Mouse (Mus musculus) right cerebral cortex, adult 18-20 months (tissue): ENCODE data around the gene Hfe2.
"Not testable (repeated sequence)": the region's sequence is repeated elsewhere in the genome, so short reads cannot be mapped to it uniquely, and the experiment has no call there.

Experiments used
- DNase-seq: peaks from one replicate; pipeline ENCODE4 v3.0.0; 2022; ENCODE audit warnings: mixed read lengths

Hfe2 gene

GRCm38 (mm10) chr3:96496620-96497275, 28.2 kb upstream of the Hfe2 start:
- not testable (repeated sequence) for DNase-seq

DNA sequence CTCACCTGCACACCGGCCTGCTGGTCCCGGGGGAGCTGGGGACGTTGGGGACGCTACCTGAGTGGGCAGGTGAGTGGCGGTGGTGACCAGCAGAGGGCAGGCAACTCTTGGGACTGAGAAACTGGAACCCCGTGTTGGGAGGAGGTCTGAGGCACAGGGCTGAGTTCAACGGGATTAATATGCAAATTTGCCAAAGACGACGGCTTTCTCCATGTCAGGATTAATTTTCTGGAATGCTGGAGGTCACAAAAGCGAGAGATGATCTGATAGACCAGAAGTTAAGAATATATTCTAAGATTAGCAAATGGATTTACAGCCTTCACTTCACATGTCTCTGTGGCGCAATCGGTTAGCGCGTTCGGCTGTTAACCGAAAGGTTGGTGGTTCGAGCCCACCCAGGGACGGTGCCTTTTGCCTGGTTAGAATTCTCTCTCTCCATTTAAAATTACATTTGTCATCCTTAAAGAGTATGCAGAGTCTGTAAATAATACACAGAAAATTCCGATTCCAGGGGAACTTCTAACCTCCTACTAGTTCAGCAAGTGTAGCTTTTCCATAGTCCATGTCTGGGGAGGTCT, 27.4 kb upstream of the Hfe2 start:
- DNase-seq: peak; percentile 83

- DNase-seq: no peak
Measured at GRCm38 (mm10) chr3:96498476-96499245, 26.3 kb upstream of the Hfe2 start.

DNA sequence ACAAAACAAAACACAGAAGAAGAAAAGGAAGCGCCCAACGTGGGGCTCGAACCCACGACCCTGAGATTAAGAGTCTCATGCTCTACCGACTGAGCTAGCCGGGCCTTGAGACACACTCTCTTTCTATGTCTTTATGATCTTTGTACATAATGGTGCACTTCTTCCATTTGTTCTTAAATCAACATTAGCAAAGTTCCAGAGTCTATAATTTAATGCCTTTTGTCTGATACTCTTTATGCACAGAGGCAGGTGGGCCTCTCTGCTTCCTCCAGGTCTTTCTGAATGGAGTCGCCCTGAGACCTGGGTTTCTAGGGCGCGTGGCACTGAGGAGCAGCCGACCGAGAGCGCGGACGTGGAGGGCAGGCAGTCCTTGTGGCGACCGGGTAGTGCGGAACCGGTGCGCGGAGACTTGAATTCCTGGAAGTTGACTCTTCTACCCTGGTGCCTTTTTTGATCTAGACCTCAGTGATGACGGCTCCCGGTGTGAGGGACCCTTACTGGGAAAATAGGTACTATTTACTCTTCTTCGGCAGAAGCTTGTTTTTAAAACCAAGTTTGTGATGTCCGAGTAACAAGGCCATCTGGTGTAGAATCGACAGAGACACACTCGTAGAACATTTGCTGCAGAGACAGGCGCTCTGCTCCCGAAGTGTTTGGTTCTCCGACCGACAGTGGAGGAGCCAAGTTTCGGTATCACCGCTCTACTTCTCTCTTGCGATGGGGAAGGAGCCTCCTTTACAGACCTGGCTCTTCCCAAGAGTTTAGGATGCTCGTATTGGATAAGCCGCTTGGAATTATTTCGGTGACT, 25.3 kb upstream of the Hfe2 start:
- peak; percentile 80 for DNase-seq

GRCm38 (mm10) chr3:96500289-96500621, 24.7 kb upstream of the Hfe2 start:
- peak; percentile 92 for DNase-seq

DNA sequence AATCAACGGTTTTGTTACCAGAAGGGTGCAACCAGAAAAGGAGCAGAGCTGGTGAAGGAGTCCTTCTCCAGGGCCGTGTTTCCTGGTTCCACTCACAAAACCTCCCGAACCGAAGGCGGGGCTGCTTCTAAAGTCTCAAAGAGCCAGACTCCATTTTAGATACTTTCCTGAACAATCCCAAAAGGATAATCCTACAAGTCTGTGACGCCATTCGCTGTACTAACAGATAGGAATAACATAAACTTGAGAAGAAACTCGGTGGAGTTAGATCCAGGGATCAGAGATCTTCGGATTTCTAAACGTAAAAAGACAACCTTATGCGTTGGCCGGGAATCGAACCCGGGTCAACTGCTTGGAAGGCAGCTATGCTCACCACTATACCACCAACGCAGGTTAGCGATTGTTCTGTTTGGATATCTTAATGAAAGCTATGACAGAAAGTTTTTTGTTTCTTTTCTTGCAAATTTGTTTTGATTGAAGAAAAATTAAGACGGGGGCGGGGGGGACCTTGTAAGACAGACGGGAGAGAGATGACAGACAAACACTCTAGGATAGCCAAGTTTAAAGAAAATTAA, 24.2 kb upstream of the Hfe2 start:
- DNase-seq: peak; percentile 85

DNA sequence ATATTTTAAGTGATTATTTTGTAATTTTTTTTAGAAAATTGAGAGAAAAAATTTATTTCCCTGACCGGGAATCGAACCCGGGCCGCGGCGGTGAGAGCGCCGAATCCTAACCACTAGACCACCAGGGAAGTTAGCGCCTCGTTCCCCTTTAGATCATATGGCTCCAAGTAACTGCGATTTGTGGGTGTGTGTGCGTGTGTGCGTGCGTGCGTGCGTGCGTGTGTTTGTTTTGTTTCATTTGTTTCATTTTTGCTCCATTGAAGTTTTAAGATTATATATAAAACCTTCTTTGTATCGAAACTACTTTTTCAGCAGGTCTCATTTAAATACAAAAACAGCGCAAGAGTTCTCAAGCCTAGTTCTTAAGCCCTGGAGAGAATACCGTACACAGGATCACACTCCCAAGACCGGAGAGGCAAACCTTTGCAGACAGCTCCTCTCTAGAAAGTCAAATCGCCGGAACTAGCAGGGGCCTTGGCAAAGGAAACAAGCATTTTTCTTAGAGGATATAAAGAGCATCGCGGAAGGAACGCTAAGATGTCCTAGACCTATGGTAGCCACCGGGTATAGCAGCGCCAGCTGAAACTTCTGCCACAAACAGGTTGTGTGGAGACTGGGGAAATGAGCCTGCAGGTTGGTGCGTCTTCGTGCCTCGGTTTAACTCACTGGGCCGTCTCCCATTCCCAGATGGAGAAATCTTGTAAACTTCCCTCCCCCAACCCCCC, 23.4 kb upstream of the Hfe2 start:
- DNase-seq: peak; percentile 72

DNA sequence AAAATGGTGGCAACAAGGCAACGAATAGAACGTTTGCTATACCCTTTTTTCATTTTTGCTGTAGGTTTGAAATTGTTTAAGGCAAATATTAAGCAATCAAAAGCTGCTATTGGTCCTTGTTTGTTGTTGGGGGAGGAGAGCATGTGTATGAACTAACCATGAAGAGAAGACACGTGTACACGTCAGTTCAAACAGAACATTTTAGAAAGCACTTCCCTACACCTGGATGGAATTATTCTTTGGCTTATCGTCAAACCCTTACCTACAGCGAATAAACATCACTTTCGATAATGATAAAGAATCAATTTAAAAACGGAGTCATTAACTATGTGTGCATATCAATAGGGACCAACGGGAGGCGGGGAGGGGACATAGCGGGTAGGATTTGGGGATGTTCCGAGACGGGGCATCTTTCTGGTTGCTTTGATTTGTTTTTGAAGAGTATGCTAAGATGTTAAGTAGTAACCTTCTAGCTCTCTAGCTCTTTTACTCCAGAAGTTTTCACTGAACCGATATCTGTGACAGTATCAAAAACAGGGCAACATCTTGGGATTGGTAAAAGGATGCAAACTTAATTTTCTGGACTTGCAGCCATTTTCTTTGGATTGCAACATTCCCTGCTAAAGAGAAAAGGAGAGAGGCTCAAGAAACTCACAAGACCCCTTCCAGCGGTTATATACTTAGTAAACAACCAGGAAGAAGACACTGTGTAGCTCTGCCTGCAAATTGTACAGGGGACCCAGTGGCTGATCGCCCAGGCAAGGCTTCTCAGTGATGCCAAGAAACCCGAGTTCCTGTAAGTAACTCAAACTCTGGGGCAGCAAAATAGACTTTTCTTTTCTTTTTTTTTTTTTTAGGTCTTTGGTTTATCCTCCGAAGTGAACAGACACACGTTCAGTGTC, 22.5 kb upstream of the Hfe2 start:
- DNase-seq: no peak

DNA sequence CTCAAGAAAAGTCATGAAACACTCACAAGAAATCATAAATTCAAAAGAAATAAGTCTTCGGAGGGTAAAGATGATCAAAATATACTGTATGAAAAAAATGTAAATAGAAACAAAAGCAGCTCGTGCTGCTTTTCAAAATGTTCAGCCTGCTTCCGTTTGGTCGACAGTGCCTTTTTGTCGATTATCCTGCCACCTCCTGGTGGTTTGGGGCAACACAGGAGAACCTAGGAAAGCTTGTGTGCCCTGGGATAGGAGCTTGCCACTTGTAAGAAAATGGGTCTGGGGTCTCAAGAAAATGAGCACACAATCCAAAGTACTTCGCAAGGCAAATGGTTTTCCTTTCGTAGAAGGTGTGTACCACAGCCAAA, 21.9 kb upstream of the Hfe2 start:
- peak; percentile 63 for DNase-seq

GRCm38 (mm10) chr3:96503946-96504345, 21.0 kb upstream of the Hfe2 start:
- no peak for DNase-seq

DNA sequence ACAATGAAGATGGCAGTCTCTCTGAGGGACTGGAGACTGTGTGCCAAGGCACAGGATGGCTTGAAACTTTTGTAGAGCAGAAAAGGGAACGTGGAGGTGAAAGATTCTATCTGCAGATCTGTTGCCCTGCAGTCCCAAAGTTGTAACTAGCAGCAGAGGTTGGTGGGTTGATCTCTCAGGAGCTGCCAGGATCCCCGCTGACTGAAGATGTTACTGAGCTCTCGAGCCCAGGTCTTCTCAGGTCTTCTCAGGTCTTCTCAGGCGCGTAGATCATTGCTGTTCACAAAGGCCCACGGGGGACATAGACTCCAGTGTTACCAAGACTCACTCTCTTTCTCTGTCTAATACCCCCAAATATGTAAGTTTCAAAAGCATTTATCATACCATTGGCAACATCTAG, 20.0 kb upstream of the Hfe2 start:
- no peak for DNase-seq

DNA sequence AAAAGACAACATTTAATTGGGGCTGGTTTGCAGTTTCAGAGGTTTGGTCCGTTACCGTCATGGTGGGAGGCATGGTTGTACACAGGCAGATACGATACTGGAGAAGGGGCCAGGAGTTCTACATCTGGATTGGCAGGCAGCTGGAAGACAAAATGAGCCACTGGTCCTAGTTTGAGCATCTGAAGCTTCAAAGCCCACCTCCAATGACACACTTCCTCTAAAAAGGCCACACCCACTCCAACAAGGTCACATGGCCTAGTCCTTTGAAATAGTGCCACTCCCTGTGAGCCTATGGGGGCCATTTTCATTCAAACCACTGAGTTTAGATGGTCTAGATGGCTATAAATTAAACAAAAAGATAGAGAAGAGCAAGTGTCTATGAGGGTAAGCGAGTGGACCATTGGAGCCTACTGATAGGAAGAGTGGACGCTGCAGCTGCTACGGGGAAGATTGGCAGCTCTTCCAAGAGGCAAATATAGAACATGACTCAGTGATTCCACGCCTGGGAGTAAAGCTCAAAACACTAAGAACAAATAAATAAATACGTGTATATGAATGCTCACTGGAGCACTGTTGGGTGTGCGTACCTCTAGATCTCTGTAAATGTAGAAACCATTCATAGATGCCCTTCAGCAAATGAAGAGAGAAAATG, 18.4 kb upstream of the Hfe2 start:
- DNase-seq: no peak

DNA sequence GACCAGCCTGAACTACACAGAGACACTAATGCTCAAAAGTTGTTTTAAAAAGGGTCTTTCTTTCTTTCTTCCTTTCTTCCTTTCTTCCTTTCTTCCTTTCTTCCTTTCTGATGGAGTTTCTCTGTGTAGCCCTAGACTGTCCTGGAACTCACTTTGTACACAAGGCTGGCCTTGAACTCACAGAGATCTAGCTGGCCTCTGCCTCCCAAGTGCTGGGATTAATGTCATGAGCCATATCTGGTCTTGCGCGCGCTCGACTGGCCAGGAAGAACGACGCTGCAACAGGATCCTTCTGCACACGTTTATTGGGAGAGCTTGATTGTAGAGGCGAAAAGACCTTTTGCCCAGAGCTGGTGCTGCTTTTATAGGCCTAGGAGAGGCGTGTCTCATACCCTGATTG, 17.0 kb upstream of the Hfe2 start:
- not testable (repeated sequence) for DNase-seq

DNA sequence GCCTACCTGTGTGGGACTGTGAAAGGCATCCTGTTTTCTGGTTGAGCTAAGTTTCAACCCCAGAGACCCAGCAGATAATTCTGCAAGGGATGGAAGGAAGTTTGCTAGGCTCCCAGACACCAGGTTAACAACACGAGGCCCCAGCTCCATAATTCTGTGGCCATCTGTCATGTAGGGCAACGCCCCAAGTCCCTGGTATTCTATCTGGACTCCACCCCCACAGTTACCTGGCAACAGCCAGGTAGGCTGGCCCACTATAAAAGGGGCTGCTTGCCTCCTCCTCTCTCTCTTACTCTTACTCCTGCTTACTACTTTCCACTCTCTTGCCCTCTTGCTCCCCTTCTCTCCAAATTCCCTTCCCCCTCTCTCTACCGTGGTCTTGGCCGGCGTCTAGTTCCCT, 4.8 kb upstream of the Hfe2 start:
- DNase-seq: no peak

DNA sequence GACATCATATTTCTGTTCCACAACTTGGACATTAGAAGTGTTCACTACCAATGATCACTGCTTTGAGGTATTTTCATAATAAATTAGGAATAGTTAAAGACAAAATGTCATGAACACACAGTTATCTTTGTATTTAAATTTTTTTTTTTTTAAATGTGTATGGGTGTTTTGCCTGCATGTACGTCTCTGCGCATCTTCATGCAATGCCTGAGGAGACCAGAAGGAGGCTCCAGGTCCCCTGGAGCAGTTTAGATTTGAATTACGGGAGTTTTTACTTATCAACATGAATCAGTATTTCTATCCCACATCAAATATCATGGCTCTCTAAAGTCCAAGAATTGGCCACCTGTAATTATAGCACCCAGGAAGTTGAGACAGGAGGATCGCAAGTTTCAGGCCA, 2.8 kb upstream of the Hfe2 start:
- no peak for DNase-seq

DNA sequence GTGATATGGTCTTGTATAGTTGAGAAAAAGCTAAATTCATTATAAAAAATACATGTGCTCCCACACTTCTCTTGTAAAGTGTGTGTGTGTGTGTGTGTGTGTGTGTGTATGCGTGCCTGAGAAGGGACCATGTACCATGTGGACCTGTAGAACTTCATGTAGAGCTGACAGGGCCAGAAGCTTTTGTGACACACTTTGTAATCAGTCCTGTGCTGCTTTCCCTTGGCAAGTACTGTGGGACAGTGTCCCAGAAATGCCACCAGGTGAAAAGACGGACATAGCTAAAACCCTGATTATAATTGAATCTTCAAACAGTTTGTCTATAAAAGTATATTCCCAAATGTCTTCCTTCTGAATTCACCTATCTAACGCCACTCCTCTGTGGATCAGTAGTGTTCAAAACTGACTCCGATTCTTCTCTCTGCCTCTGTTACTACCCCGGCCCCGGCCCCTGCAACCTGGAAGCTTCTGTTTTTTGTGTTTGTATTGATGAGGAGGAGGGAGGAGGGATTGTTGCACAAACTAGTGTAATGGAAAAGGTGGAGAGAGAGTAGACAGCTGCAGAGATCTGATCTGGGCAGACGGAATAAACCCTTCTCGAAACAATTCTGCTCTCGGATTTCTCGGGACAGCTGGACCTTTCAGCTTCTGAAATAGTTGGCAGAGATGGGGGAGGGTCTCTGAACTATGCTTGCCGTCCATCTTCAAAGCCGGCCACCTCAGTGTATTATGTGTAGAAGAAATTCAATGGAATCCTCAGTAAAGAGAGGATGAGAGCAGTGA, 753 bp upstream of the Hfe2 start:
- no peak for DNase-seq

DNA sequence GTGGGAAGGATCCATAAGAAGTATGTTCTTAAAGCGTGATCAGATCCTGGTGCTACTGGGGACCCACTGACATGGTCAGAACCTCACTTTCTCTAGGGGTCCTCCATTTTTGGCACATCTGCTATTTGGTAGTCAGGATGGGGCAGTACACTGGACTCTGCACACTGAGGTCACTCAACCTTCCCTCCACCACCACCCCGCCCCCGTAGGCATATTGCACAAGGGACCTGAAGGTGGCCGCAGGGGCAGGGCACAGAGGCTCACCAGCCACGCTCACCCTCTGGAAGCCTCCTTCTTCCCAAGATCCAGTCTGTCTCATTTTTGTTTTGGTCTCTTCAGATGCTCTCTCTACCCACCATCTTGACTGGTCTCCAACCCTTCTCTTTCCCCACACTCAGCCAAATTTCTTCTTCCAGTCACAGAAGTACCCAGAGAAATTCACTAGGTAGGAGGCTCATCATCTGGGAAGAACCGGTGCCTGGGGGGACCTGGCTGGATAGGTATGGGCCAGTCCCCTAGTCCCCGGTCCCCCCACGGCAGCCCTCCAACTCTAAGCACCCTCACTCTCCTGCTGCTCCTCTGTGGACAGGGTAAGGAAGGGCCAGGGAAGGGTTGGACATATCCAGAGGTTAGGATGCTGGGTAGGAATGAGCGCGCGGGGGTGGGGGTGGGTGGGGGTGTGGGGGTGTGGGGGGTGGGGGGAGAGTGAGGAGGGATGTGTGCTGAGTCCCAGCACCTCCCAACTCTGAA, 1.2 kb downstream of the Hfe2 start:
- DNase-seq: no peak

DNA sequence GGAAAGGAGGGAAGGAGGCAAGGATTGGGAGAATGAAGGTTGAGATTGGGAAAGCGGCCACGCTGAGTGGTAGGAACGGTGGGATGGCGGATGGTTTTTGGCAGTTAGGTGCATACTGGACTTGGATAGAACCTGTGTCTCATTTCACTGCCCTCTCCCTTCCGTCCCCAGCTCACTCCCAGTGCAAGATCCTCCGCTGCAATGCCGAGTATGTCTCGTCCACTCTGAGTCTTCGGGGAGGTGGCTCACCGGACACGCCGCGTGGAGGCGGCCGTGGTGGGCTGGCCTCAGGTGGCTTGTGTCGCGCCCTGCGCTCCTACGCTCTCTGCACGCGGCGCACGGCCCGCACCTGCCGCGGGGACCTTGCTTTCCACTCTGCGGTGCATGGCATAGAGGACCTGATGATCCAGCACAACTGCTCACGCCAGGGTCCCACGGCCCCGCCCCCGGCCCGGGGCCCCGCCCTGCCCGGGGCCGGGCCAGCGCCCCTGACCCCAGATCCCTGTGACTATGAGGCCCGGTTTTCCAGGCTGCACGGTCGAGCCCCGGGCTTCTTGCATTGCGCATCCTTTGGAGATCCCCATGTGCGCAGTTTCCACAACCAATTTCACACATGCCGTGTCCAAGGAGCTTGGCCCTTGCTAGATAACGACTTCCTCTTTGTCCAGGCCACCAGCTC, 2.0 kb downstream of the Hfe2 start:
- no peak for DNase-seq

DNA sequence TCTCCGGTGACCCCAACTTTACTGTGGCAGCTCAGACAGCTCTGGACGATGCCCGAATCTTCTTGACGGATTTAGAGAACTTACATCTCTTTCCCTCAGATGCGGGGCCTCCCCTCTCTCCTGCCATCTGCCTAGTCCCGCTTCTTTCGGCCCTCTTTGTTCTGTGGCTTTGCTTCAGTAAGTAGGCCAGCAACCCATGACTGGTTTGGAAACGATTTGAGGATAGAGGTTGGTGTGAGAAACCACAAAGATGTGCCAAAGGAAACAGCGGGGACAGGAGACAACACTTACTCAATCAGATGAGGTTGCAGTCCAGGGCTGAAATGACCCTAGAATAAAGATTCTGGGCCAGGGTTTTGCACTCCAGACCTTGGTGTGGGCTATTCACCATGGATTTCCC, 3.5 kb downstream of the Hfe2 start:
- DNase-seq: no peak
